Mouse (Mus musculus): ENCODE data around the gene Pnkp. TPM values are rescaled to one million over a fixed set of nuclear protein-coding genes. Genes with fewer than 3 reads are reported as not detected.
A peak's percentile ranks its signal among the peaks of the same experiment; 100 is the strongest.

The Pnkp gene
- polyA plus RNA-seq, 2 experiments = 23.8 to 32.0 TPM

- no peaks in the 10 kb centered on the region for H3K9me3 ChIP-seq (ENCODE audit: control insufficient read depth, low read length)
- H3K4me2 ChIP-seq (replicated peaks; ENCODE audit: low read depth, low read length, severe bottlenecking) = no peak overlapping the region
- H3K9ac ChIP-seq (ENCODE audit: low read depth, low read length, severe bottlenecking) = no peak overlapping the region
- WGBS = 85% methylated on average over 8 of the region's 8 CpGs
- peaks cover 27% of the 10 kb centered on the region for H3K4me1 ChIP-seq (ENCODE audit: control insufficient read depth, insufficient read depth, low read length)
- TF ChIP-seq POLR2A (IDR thresholded peaks at IDR 0.05; ENCODE audit: borderline replicate concordance, extremely low read depth, insufficient read depth, insufficient read length) = no peak
- H3K4me3 ChIP-seq (replicated peaks; ENCODE audit: low read length) = no peak overlapping the region
- peaks cover 60% of the 10 kb centered on the region for H3K36me3 ChIP-seq (ENCODE audit: control insufficient read depth, insufficient read depth, low read length)
- DNase-seq (ENCODE audit: low spot score) (no peak), ATAC-seq (ENCODE audit: low FRiP score, low read depth) (no peak)
- no peaks in the 10 kb centered on the region for H3K27me3 ChIP-seq (ENCODE audit: control insufficient read depth, insufficient read depth, low read length)
- H3K27ac ChIP-seq (replicated peaks; ENCODE audit: low read depth, low read length) = no peak overlapping the region
Measured at GRCm38 (mm10) chr7:44862434-44862833, 5.5 kb downstream of the Pnkp start.

GRCm38 (mm10) chr7:44863210-44863609 is 6.3 kb downstream of the Pnkp start:
- no peak overlapping the region for H3K9ac ChIP-seq (ENCODE audit: low read depth, low read length, severe bottlenecking)
- DNase-seq (ENCODE audit: low spot score) (no peak), ATAC-seq (ENCODE audit: low FRiP score, low read depth) (no peak)
- H3K4me2 ChIP-seq (replicated peaks; ENCODE audit: low read depth, low read length, severe bottlenecking) = no peak overlapping the region
- TF ChIP-seq POLR2A (IDR thresholded peaks at IDR 0.05; ENCODE audit: borderline replicate concordance, extremely low read depth, insufficient read depth, insufficient read length) = no peak
- H3K4me1 ChIP-seq (ENCODE audit: control insufficient read depth, insufficient read depth, low read length) = peaks cover 31% of the 10 kb centered on the region
- no peak overlapping the region for H3K27ac ChIP-seq (replicated peaks; ENCODE audit: low read depth, low read length)
- WGBS = 91% methylated on average over 14 of the region's 14 CpGs
- no peaks in the 10 kb centered on the region for H3K27me3 ChIP-seq (ENCODE audit: control insufficient read depth, insufficient read depth, low read length)
- H3K36me3 ChIP-seq (ENCODE audit: control insufficient read depth, insufficient read depth, low read length) = peaks cover 63% of the 10 kb centered on the region
- H3K9me3 ChIP-seq (ENCODE audit: control insufficient read depth, low read length) = no peaks in the 10 kb centered on the region
- H3K4me3 ChIP-seq (replicated peaks; ENCODE audit: low read length) = no peak overlapping the region

GRCm38 (mm10) chr7:44863982-44864494 is 7.1 kb downstream of the Pnkp start:
- WGBS = 93% methylated on average over 11 of the region's 11 CpGs
- Histone ChIP-seq H3K4me2 (replicated peaks; ENCODE audit: low read depth, low read length, severe bottlenecking) (no peak overlapping the region), H3K9ac (ENCODE audit: low read depth, low read length, severe bottlenecking) (no peak overlapping the region), H3K36me3 (ENCODE audit: control insufficient read depth, insufficient read depth, low read length) (peaks cover 63% of the 10 kb centered on the region), H3K27ac (replicated peaks; ENCODE audit: low read depth, low read length) (0 out of 2 replicates have a peak overlapping the region, but pooled peaks have one; percentile 8), H3K27me3 (ENCODE audit: control insufficient read depth, insufficient read depth, low read length) (no peaks in the 10 kb centered on the region), H3K4me1 (ENCODE audit: control insufficient read depth, insufficient read depth, low read length) (peaks cover 32% of the 10 kb centered on the region), H3K4me3 (replicated peaks; ENCODE audit: low read length) (no peak overlapping the region), H3K9me3 (ENCODE audit: control insufficient read depth, low read length) (no peaks in the 10 kb centered on the region)
- no peak for ATAC-seq (ENCODE audit: low FRiP score, low read depth)
- TF ChIP-seq POLR2A (IDR thresholded peaks at IDR 0.05; ENCODE audit: borderline replicate concordance, extremely low read depth, insufficient read depth, insufficient read length) = no peak
- no peak for DNase-seq (ENCODE audit: low spot score)

GRCm38 (mm10) chr7:44864595-44865542 is 7.9 kb downstream of the Pnkp start:
- Histone ChIP-seq H3K9ac (ENCODE audit: low read depth, low read length, severe bottlenecking) (no peak overlapping the region), H3K27ac (replicated peaks; ENCODE audit: low read depth, low read length) (no peak overlapping the region), H3K36me3 (ENCODE audit: control insufficient read depth, insufficient read depth, low read length) (peaks cover 63% of the 10 kb centered on the region), H3K4me3 (replicated peaks; ENCODE audit: low read length) (0 out of 2 replicates have a peak overlapping the region, but pooled peaks have one; percentile 0), H3K4me1 (ENCODE audit: control insufficient read depth, insufficient read depth, low read length) (peaks cover 32% of the 10 kb centered on the region), H3K9me3 (ENCODE audit: control insufficient read depth, low read length) (no peaks in the 10 kb centered on the region), H3K4me2 (replicated peaks; ENCODE audit: low read depth, low read length, severe bottlenecking) (no peak overlapping the region), H3K27me3 (ENCODE audit: control insufficient read depth, insufficient read depth, low read length) (no peaks in the 10 kb centered on the region)
- 82% methylated on average over 24 of the region's 24 CpGs for WGBS
- ATAC-seq (ENCODE audit: low FRiP score, low read depth) (no peak), DNase-seq (ENCODE audit: low spot score) (no peak)
- TF ChIP-seq POLR2A (IDR thresholded peaks at IDR 0.05; ENCODE audit: borderline replicate concordance, extremely low read depth, insufficient read depth, insufficient read length) = no peak

- ATAC-seq (ENCODE audit: low FRiP score, low read depth) = no peak
- no peak for TF ChIP-seq POLR2A (IDR thresholded peaks at IDR 0.05; ENCODE audit: borderline replicate concordance, extremely low read depth, insufficient read depth, insufficient read length)
- peak overlapping the region; percentile 98; the same call in 1 of the 2 replicates for H3K4me3 ChIP-seq (replicated peaks; ENCODE audit: low read length)
- no peaks in the 10 kb centered on the region for H3K9me3 ChIP-seq (ENCODE audit: control insufficient read depth, low read length)
- no peaks in the 10 kb centered on the region for H3K27me3 ChIP-seq (ENCODE audit: control insufficient read depth, insufficient read depth, low read length)
- H3K4me1 ChIP-seq (ENCODE audit: control insufficient read depth, insufficient read depth, low read length) = peaks cover 40% of the 10 kb centered on the region
- DNase-seq (ENCODE audit: low spot score) = peak; percentile 48
- WGBS = 65% methylated on average over 13 of the region's 15 CpGs
- peak overlapping the region; percentile 94 for H3K4me2 ChIP-seq (replicated peaks; ENCODE audit: low read depth, low read length, severe bottlenecking)
- no peak overlapping the region for H3K27ac ChIP-seq (replicated peaks; ENCODE audit: low read depth, low read length)
- peaks cover 55% of the 10 kb centered on the region for H3K36me3 ChIP-seq (ENCODE audit: control insufficient read depth, insufficient read depth, low read length)
- peak overlapping the region; percentile 36; the same call in 1 of the 2 replicates for H3K9ac ChIP-seq (ENCODE audit: low read depth, low read length, severe bottlenecking)
Measured at GRCm38 (mm10) chr7:44866276-44867009, 9.5 kb downstream of the Pnkp start.

Measured in limb, embryonic 14.5 days (tissue).